Mouse (Mus musculus) lung, postnatal 14 days (tissue): ENCODE measurements around the gene Psmb4.
"Not testable (repeated sequence)": the region's sequence is repeated elsewhere in the genome, so short reads cannot be mapped to it uniquely, and the experiment has no call there.

Experiments
- DNase-seq: peaks from one replicate; pipeline ENCODE4 v3.0.0; 2021

The Psmb4 gene

GRCm38 (mm10) chr3:94886316-94887224, at the start of gene Psmb4:
Psmb4 (minus strand) TSS chr3:94886961.
- DNase-seq = peak; percentile 87

GRCm38 (mm10) chr3:94936147-94936546, 49.4 kb upstream of the Psmb4 start:
- DNase-seq = not testable (repeated sequence)

- DNase-seq = peak; percentile 80
These were observed 48.6 kb upstream of the Psmb4 start for GRCm38 (mm10) chr3:94935332-94935731.

- not testable (repeated sequence) for DNase-seq
These were observed 47.8 kb upstream of the Psmb4 start for GRCm38 (mm10) chr3:94934564-94934963.

- not testable (repeated sequence) for DNase-seq
These were observed 46.8 kb upstream of the Psmb4 start for GRCm38 (mm10) chr3:94933604-94934003.

GRCm38 (mm10) chr3:94932809-94933564, 46.2 kb upstream of the Psmb4 start, which contains the start of gene Selenbp1:
Selenbp1 (plus strand) TSS chr3:94933056.
- DNase-seq = peak; percentile 95

DNA sequence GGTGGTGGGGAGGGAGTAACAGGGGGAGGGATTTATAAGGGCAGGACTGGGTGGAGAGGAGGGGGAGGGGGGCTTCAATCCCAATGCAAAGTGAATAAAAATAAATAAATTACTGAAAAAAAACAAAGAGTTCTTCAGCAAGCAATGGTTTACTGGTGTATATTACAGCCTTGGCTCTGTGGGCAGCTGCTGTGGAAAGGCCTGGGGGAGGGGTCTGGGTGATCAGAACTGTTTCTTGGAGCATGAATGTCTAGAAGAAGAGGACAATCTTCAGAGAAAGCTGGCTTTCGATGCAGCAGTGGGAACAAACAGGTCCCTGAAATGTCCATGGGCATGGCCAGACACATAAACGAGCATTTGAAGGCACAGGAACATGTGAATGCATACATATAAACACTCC, 45.5 kb upstream of the Psmb4 start:
- not testable (repeated sequence) for DNase-seq

- not testable (repeated sequence) for DNase-seq
These were observed 44.8 kb upstream of the Psmb4 start for GRCm38 (mm10) chr3:94931427-94932082.

DNA sequence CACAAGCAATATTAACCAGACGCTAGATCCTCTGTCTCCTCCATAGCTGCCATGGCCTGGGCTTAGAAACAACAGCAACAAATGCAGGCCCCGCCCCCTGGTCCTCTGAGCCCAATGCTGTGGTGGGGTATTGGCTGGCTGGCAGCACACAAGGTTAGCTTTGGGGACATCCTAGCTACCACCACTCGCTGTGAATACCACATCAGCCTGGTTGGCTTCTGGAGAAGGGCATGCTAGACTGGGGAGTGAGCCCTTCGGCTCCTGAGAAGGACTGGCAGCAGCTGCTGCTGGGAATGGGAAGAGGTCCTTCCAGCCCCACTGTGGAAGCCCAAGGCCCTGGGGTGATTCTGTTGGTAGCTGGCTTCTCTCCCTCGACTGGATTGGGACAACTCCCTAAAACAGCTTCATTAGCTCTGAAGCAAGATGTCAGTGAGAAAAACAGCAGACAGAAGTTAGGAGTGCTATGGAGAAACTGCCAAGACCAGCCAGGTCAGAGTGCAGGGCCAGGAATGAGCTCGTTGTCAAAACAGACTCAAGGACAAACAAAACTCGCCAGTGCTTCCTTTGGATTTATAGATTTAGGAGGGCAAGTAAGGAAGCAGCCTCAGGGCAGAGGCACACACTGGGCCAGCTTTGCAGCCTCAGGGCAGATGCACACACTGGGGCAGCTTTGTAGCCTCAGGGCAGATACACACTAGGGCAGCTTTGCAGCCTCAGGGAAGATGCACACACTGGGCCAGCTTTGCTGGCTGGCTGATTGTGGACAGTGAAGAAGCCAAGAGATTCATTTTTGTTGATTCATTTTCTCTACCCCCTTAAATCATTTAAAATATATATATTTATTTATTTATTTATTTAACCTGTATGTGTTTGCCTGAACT, 43.9 kb upstream of the Psmb4 start:
- not testable (repeated sequence) for DNase-seq

GRCm38 (mm10) chr3:94928979-94929378, 42.2 kb upstream of the Psmb4 start:
- DNase-seq = not testable (repeated sequence)

DNA sequence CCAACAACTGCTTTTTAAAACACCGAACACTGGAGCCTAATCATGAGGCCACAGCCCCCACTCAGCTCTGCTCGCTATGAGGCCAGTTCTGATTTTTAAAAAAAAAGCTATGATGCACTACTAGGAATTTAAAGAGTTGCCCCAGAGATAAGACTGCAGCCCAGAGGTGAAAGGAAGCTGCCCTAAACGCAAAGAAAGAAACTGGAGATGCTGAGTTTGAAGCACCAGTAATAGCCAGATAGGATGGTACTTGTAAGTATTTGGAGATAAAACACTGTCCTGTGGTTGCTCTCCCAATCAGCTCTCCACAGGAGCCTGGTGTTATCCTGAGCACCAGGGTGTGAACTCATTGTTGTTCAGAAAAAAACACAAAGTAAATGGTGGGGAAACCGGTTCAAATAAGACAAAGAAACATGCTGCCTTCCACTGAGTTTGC, 39.6 kb upstream of the Psmb4 start:
- DNase-seq = not testable (repeated sequence)

DNA sequence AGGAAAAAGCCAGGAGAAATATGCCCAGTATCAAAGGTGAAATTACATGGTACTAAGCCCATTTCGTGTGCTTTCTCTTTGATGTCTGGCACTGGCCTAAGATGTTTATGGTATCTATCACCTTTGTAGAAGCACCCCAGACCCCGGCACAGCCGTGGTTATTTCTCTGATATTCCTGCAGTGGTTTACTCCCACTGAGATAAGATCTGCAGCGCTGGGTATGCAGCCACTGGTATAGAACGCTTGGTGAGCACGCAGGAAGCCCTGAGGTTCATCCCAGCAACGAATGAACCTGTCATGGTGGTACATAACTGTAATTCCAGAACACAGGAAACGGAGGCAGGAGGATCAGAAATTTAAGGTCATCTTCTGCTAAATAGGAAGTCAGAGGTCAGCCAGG, 37.9 kb upstream of the Psmb4 start:
- no peak for DNase-seq

GRCm38 (mm10) chr3:94922333-94922732, 35.6 kb upstream of the Psmb4 start:
- no peak for DNase-seq

GRCm38 (mm10) chr3:94921104-94921503, 34.3 kb upstream of the Psmb4 start:
- no peak for DNase-seq

DNA sequence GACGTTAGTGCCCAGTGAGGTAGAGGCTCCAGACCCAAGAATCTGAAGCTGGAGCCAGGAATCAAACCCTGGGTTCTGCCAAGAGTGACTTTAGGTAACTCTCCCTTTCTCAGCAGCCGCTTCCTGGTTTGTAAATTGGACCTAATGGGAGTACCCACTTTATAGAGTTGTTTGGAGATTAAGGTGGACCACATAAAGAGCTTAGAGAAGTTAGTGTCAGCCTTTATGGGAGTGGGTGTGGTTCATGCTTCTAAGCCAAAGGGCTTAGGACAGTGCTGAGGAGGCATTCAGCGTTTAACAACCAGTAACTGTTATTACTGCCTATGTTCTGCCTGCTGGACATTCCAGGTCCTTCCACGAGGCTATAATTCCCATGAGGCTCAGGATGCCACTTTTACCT, 32.1 kb upstream of the Psmb4 start:
- no peak for DNase-seq

DNA sequence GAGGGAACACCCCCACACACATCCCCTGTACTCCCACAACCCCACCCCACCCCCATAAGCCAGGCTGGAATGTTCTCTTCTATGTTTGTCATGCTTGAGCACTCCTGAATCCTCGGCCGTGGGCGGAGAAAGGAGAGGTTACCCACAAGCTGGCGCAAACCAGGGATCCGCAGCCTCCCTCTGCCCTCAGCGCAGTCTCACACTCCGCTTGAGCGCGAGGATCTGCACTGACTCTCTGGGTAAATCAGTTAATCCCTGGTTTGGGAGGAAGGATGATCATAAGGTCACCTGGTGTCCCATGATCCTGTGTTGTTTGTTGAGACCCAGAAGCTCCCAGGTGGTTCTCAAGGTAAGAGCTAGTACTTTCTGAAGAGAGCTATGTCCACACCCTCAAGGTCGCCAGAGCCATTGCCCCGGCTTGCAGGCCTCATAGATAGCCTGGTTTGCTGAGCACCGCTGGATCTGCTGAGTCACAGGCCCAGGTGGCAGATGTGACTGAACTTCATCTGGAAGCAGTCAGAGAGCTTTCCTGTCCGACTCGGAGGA, 31.1 kb upstream of the Psmb4 start:
- DNase-seq = peak; percentile 60

DNA sequence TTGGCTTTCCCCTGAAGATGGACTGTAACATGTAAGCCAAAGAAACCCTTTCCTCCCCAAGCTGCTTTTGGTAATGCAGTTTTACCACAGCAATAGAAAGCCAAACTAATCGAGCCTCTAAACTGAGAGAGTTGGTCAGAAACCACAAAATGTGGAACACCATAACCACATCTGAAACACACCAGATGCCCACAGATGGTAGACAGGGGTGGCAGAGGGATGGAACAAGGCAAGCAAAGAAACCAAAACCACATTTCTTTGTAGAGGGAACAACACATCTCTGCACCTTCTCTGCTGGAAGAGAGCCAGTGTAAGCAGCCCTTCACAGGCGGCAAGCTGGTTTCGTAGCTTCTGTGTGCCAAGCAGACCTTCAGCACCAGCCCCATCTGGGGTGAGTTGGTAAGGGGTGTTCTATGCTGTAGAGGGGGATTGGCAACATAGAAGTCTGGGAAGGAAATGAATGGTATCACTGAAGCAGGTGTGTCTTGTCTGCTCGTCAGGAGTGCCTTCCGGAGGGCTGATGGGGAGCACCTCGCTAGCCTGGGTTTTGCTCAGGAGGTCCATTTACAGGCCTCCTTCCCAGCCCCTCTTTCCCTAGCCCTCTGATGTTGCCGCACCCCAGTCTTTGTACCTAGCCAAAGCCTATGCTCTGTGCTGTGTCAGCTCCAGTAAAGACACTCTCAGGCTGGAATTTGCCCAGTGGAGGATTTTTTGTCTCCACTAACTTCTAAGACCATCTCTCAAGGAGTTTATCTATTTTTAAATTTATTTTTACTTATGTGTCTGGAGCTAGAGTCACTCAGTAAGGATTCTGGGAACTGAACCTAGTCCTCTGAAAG, 29.4 kb upstream of the Psmb4 start:
- peak; percentile 34 for DNase-seq

DNA sequence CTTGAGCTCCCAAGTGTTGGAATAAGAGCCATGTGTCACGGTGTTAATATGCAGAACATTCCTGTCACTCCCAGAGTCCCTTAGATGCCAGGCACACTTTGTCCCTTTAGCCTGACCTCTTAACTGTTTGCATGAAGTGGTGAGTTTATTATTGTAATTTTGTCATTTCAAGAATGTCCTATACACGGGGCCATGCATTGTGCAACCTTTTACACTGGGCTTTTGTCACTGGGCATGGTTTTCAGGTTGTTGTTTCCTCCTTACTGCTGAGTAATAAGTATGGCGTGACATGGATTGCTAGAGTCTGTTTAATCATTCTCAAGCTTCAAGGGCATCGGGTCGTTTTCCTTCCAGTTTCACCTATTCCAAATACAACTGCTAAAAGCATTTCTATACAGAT, 27.0 kb upstream of the Psmb4 start:
- DNase-seq = peak; percentile 32

DNA sequence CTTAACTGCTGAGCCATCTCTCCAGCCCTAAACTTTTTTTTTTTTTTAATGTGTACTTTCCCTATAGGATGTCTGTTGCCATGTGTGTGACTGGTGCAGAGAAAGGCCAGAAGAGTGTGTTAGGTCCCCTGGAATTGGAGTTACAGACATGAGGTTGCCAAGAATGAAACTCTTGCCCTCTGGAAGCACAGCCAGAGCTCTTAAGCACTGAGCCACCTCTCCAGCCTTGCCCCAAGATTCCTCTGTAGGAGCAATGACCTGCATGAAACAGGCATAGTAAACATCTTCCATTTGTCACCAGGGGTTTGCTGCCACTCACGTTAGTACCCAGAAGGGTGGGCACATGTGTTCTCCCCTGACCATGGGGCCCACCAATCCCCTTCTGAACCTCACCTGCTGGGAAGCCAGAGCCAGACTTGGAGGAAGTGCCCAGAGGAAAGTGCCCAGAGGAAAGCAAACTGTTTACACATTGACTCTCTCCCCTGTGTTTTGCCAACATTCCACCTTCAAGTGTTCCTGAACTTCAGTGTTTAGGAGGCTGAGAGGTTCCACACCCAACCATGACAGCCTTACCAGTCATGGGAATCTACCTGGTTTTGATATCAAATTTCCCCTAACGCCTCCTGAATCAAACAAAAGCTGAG, 24.4 kb upstream of the Psmb4 start:
- DNase-seq = peak; percentile 56

- DNase-seq = no peak
These were observed 19.7 kb upstream of the Psmb4 start for GRCm38 (mm10) chr3:94906482-94906881.
